Mouse (Mus musculus) ES-E14 (cell line): ENCODE results near the gene Lsm12. TPM values are rescaled to one million over a fixed set of nuclear protein-coding genes. Genes with fewer than 3 reads are reported as not detected.

Experiments
- DNase-seq: peaks from one replicate; pipeline ENCODE4 v3.0.0-alpha.2; 2013; ENCODE audit warnings: low read depth, low spot score
- H3K27ac ChIP-seq: 2 replicates; pipeline ENCODE4 v1.5.1; 2012; ENCODE audit warnings: low read depth, mild to moderate bottlenecking, low read length, moderate library complexity, mixed read lengths; ENCODE audit not compliant: poor library complexity, insufficient read depth, severe bottlenecking
- H3K36me3 ChIP-seq: 2 replicates; pipeline ENCODE4 v1.6.1; 2012; ENCODE audit warnings: mild to moderate bottlenecking, low read length, moderate library complexity, mixed read lengths; ENCODE audit not compliant: control insufficient read depth, poor library complexity, insufficient read depth, severe bottlenecking
- H3K4me1 ChIP-seq, 2 experiments: fragments of 150-350 bp in 1 of 2; sonication (generic) in 1 of 2; 2 replicates each; pipeline ENCODE4 v1.6.1; 2012; ENCODE audit warnings: low read length in 2 of 2, mild to moderate bottlenecking in 1 of 2, mixed read lengths in 1 of 2; ENCODE audit not compliant: control insufficient read depth in 2 of 2, insufficient read depth in 2 of 2, poor library complexity in 1 of 2
- H3K4me3 ChIP-seq, 2 experiments: fragments of 150-350 bp in 1 of 2; sonication (generic) in 1 of 2; 2 replicates each; pipeline ENCODE4 v1.5.1; 2012; ENCODE audit warnings: low read length in 2 of 2, low read depth in 1 of 2, mild to moderate bottlenecking in 1 of 2, mixed read lengths in 1 of 2; ENCODE audit not compliant: insufficient read depth in 1 of 2, poor library complexity in 1 of 2, severe bottlenecking in 1 of 2
- H3K9ac ChIP-seq: 2 replicates; pipeline ENCODE4 v1.6.1; 2012; ENCODE audit warnings: low read depth, mild to moderate bottlenecking, low read length, mixed read lengths; ENCODE audit not compliant: poor library complexity, insufficient read depth, severe bottlenecking
- H3K9me3 ChIP-seq: fragments of 150-350 bp; sonication (generic); 2 replicates; pipeline ENCODE4 v1.6.1; 2012; ENCODE audit warnings: low read depth, mild to moderate bottlenecking, low read length; ENCODE audit not compliant: control insufficient read depth, insufficient read depth
- CHD2 ChIP-seq: IDR thresholded peaks from 2 replicates; pipeline ENCODE4 v1.6.1; 2014; ENCODE audit warnings: mild to moderate bottlenecking, low read depth, low read length, inconsistent platforms
- HCFC1 ChIP-seq: IDR thresholded peaks from 2 replicates; pipeline ENCODE4 v1.6.1; 2012; ENCODE audit warnings: low read length, inconsistent platforms, borderline replicate concordance; ENCODE audit not compliant: insufficient read depth
- MAFK ChIP-seq: IDR thresholded peaks from 2 replicates; pipeline ENCODE4 v1.6.1; 2014; ENCODE audit warnings: mild to moderate bottlenecking, low read depth, low read length, inconsistent platforms; ENCODE audit not compliant: insufficient read depth
- ZC3H11A ChIP-seq: IDR thresholded peaks from 2 replicates; pipeline ENCODE4 v1.6.1; 2012; ENCODE audit warnings: low read depth, mild to moderate bottlenecking, inconsistent platforms, low read length, borderline replicate concordance
- ZNF384 ChIP-seq: IDR thresholded peaks from 2 replicates; pipeline ENCODE4 v1.6.1; 2012; ENCODE audit warnings: low read depth, low read length, inconsistent platforms
- in situ Hi-C, 2 experiments: fragments of 600-800 bp; cut with MboI; formaldehyde crosslinking; loops; one replicate each; pipeline ENCODE4 v1.15.1; 2025; ENCODE audit warnings: low sequenced_read_pairs in 2 of 2, inconsistent platforms in 1 of 2; ENCODE audit not compliant: unreplicated experiment in 2 of 2
- total RNA-seq: library from RNA; depleted of rRNA; stranded (reverse); fragments of 300-350 nt; gene quantifications from 2 replicates; pipeline ENCODE4 v1.2.3, GENCODE M21; 2012

The Lsm12 gene
- total RNA-seq, 1 experiment, result 49.1 TPM

DNA sequence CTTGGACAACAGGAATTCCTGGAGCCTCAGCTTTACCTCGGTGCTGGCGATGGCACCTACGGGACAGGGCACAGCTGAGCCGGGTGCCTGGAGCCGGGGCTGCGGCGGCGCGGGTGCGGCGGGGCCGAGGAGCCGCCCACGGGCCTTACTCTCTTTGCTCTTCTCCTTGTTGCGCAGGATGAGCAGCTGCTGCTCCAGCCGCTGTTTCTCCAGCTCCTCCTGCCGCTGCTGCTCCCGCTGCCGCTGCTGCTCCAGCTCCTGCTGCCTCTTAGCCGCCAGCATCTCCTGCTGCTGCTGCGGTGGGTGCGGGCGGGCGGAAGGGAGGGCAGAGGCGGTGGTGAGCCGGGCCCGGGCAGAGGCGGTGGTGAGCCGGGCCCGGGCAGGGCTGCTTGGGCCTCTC lies 21.4 kb upstream of the Lsm12 start:
- TF ChIP-seq MAFK, result no peak
- no peak for TF ChIP-seq ZNF384
- TF ChIP-seq CHD2, result no peak
- no peak for TF ChIP-seq ZC3H11A
- TF ChIP-seq HCFC1, result no peak
- Histone ChIP-seq H3K4me1 (peaks cover 0 to 8% of the 10 kb centered on the region in 2 experiments; a peak in 2 of 4 replicates), H3K4me3 (peak overlapping the region; percentile 4 to 54), H3K27ac (no peak overlapping the region), H3K9ac (peak overlapping the region; percentile 37), H3K36me3 (peaks cover 8% of the 10 kb centered on the region; the same call in 1 of the 2 replicates), H3K9me3 (no peaks in the 10 kb centered on the region)
- in situ Hi-C loops, result no loop called here
- no peak for DNase-seq

DNA sequence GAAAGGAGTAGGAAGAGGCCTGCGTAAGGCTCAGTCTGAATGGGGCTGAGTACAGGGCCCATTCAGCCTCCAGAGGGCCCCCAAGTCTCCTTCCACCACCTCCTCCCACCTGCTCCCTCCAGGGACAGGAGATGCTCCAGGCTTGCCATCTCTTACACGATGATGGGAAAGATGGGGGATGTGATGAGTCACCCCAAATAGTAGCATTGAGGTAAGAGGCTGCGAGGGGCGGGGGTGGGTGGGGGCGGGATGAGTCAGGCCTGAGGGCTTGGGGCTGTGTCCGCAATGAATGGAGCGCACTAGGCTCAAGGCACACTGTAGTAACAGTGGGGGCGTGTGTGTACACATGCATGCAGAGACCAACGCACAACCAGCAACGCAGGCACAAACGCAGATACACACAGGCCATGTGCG lies 16.3 kb upstream of the Lsm12 start:
- H3K4me3 ChIP-seq, result no peak overlapping the region
- H3K9me3 ChIP-seq, result no peaks in the 10 kb centered on the region
- in situ Hi-C loops, result no loop called here
- no peak for TF ChIP-seq ZC3H11A
- TF ChIP-seq HCFC1, result no peak
- no peak for TF ChIP-seq CHD2
- TF ChIP-seq ZNF384, result no peak
- no peak for TF ChIP-seq MAFK
- H3K36me3 ChIP-seq, result peaks cover 25% of the 10 kb centered on the region; the same call in 1 of the 2 replicates
- no peak overlapping the region for H3K9ac ChIP-seq
- H3K27ac ChIP-seq, result no peak overlapping the region
- H3K4me1 ChIP-seq, result peaks cover 0 to 5% of the 10 kb centered on the region in 2 experiments; a peak in 1 of 4 replicates
- no peak for DNase-seq

DNA sequence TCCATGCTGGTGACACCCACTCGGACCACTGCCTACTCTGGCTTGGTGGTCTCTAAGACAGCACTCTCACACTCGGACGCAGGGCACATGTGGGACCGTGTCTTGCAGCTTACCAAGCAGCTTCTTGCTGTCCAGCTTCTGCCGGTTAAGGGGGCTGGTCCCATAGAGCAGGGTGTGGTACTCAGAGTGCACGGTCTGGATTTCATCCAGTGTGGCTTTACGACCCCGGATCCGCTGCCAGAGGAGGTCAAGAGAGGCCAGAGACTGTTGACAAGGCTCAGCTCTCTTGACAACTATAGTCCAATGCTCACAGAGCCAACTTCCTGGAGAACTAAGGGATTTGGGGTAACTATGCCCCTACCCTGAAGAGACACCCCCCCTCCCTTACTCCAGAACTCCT lies 14.8 kb upstream of the Lsm12 start:
- TF ChIP-seq MAFK (no peak), ZNF384 (no peak), HCFC1 (no peak), CHD2 (no peak), ZC3H11A (no peak)

DNA sequence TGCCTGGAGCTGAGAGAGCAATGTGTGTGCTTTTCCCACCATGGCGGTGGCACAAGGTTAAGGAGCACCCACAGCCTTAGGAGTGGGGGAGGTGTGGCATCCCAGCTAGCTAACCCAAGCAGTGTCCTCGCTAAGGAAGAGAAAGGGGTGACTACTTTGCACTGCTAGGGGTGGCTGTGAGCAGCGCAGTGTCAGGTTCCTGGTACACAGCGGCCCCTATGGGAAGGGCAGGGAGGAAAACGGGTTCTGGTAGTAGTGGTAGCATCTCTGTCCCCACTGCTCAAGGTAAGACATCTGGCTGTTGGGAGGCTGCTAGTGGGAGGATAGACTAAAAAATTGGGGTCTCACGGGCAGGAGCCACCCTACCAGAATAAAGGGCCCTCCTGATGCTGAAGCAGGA lies 13.1 kb upstream of the Lsm12 start:
- Histone ChIP-seq H3K4me1 (peaks cover 0 to 5% of the 10 kb centered on the region in 2 experiments; a peak in 1 of 4 replicates), H3K27ac (no peak overlapping the region), H3K9ac (no peak overlapping the region), H3K4me3 (no peak overlapping the region), H3K36me3 (peaks cover 33% of the 10 kb centered on the region; the same call in 1 of the 2 replicates), H3K9me3 (no peaks in the 10 kb centered on the region)
- no peak for TF ChIP-seq ZC3H11A
- TF ChIP-seq HCFC1, result no peak
- no peak for TF ChIP-seq ZNF384
- no peak for TF ChIP-seq CHD2
- TF ChIP-seq MAFK, result no peak
- in situ Hi-C loops, result no loop called here
- no peak for DNase-seq

More for the DNA sequence above, 14.8 kb upstream of the Lsm12 start:
- H3K27ac ChIP-seq, result no peak overlapping the region
- H3K4me3 ChIP-seq, result no peak overlapping the region
- in situ Hi-C loops, result no loop called here
- H3K4me1 ChIP-seq, result peaks cover 0 to 5% of the 10 kb centered on the region in 2 experiments; a peak in 1 of 4 replicates
- no peak overlapping the region for H3K9ac ChIP-seq
- peaks cover 31% of the 10 kb centered on the region; the same call in 1 of the 2 replicates for H3K36me3 ChIP-seq
- DNase-seq, result no peak
- H3K9me3 ChIP-seq, result no peaks in the 10 kb centered on the region
